In genomic region chr7:121697574-121697973, GRCm38 (mm10) we compare ENCODE assay signal across 27 mouse cellular contexts. TPM values are rescaled to one million over a fixed set of nuclear protein-coding genes. Genes with fewer than 3 reads are reported as not detected.
A peak's percentile ranks its signal among the peaks of the same experiment; 100 is the strongest.
DNase-seq lines count a peak whose midpoint lies in the region; ATAC-seq and TF ChIP-seq lines count a peak whose summit lies in the region.
"Had no signal": no experiment of that assay in that cellular context is flagged by ENCODE, and none has a peak within 500 bp of the region (broad histone marks: within the 10 kb centered on the region; RNA-seq: fewer than 3 reads in every experiment).

No protein-coding gene starts in this region.

- no peak overlapping the region for H3K4me2 ChIP-seq in kidney, embryonic 14.5 days (replicated peaks; ENCODE audit: low read depth, low read length)
- H3K4me2 ChIP-seq in lung, embryonic 14.5 days = no peak overlapping the region
- H3K4me2 ChIP-seq in embryonic facial prominence, embryonic 15.5 days (replicated peaks) = no peak overlapping the region
- H3K4me2 ChIP-seq: forebrain, embryonic 15.5 days; intestine, embryonic 15.5 days; liver, embryonic 13.5 days; midbrain, embryonic 12.5 days had no signal

- no peaks in the 10 kb centered on the region for H3K4me1 ChIP-seq in kidney, adult 2 months (ENCODE audit: control insufficient read depth, insufficient read depth, low read length)
- H3K4me1 ChIP-seq in kidney, embryonic 14.5 days (ENCODE audit: control insufficient read depth, insufficient read depth, low read length) = peaks cover 3% of the 10 kb centered on the region; the same call in 1 of the 2 replicates
- no peaks in the 10 kb centered on the region for H3K4me1 ChIP-seq in lung, embryonic 14.5 days (ENCODE audit: insufficient read depth)
- H3K4me1 ChIP-seq in embryonic facial prominence, embryonic 15.5 days = peaks cover 18% of the 10 kb centered on the region
- H3K4me1 ChIP-seq: intestine, embryonic 15.5 days had no signal

- no peak for TF ChIP-seq POLR2A in kidney, adult 2 months (IDR thresholded peaks at IDR 0.05; ENCODE audit: low read depth, low read length)

- H3K27me3 ChIP-seq in kidney, adult 2 months (replicated peaks; ENCODE audit: control insufficient read depth, insufficient read depth, low read length) = no peaks in the 10 kb centered on the region
- no peaks in the 10 kb centered on the region for H3K27me3 ChIP-seq in kidney, embryonic 14.5 days (ENCODE audit: control insufficient read depth, insufficient read depth, low read length)
- no peaks in the 10 kb centered on the region for H3K27me3 ChIP-seq in lung, embryonic 14.5 days (ENCODE audit: insufficient read depth, low read length)
- H3K27me3 ChIP-seq in embryonic facial prominence, embryonic 15.5 days = no peaks in the 10 kb centered on the region
- H3K27me3 ChIP-seq: forebrain, embryonic 15.5 days; intestine, embryonic 15.5 days; liver, embryonic 13.5 days; midbrain, embryonic 12.5 days; Patski had no signal

- H3K27ac ChIP-seq in kidney, adult 2 months (ENCODE audit: insufficient read depth, low read depth, low read length) = no peak overlapping the region
- H3K27ac ChIP-seq in kidney, embryonic 14.5 days (ENCODE audit: low read depth, low read length) = no peak overlapping the region
- H3K27ac ChIP-seq in lung, embryonic 14.5 days (ENCODE audit: low read depth) = no peak overlapping the region
- peak overlapping the region; percentile 58; the same call in 1 of the 2 replicates for H3K27ac ChIP-seq in embryonic facial prominence, embryonic 15.5 days (replicated peaks)
- H3K27ac ChIP-seq: forebrain, embryonic 15.5 days; hindbrain, embryonic 10.5 days; intestine, embryonic 15.5 days; liver, embryonic 13.5 days; midbrain, embryonic 12.5 days; stomach, postnatal 0 days had no signal

- H3K36me3 ChIP-seq in kidney, adult 2 months (ENCODE audit: control insufficient read depth, insufficient read depth, low read length) = no peaks in the 10 kb centered on the region
- no peaks in the 10 kb centered on the region for H3K36me3 ChIP-seq in kidney, embryonic 14.5 days (ENCODE audit: control insufficient read depth, insufficient read depth, low read length)
- no peaks in the 10 kb centered on the region for H3K36me3 ChIP-seq in lung, embryonic 14.5 days (ENCODE audit: insufficient read depth)
- H3K36me3 ChIP-seq in embryonic facial prominence, embryonic 15.5 days = no peaks in the 10 kb centered on the region
- H3K36me3 ChIP-seq: forebrain, embryonic 15.5 days; intestine, embryonic 15.5 days; liver, embryonic 13.5 days; midbrain, embryonic 12.5 days had no signal

- peak; percentile 8 for DNase-seq in embryo, embryonic 10.5 days (ENCODE audit: low spot score)
- no peak for DNase-seq in embryo, embryonic 11 days
- peak; percentile 40 for DNase-seq in kidney, adult 2 months
- DNase-seq in lung, embryonic 14.5 days = peak; percentile 15
- DNase-seq in lung, postnatal 36 days = no peak
- no peak for DNase-seq in frontal cortex, postnatal 10 days (ENCODE audit: low spot score in 2 of 2)
- DNase-seq: adrenal gland, postnatal 36 days; cerebellum, adult 11 months; cerebellum, postnatal 10 days; gastrocnemius, postnatal 25 days; heart, adult 18-20 months; kidney, postnatal 25 days; liver, embryonic 13.5 days; lung, adult 2 months; right cerebral cortex, postnatal 14 days; thymus, adult 2 months; thymus, postnatal 4 days had no signal

- H3K9ac ChIP-seq in kidney, embryonic 14.5 days (ENCODE audit: low read depth, low read length) = no peak overlapping the region
- no peak overlapping the region for H3K9ac ChIP-seq in lung, embryonic 14.5 days
- H3K9ac ChIP-seq in embryonic facial prominence, embryonic 15.5 days = no peak overlapping the region
- H3K9ac ChIP-seq: forebrain, embryonic 15.5 days; intestine, embryonic 15.5 days; liver, embryonic 13.5 days; midbrain, embryonic 12.5 days had no signal

- no peak overlapping the region for H3K4me3 ChIP-seq in kidney, adult 2 months (ENCODE audit: insufficient read depth, low read depth, low read length)
- H3K4me3 ChIP-seq in kidney, embryonic 14.5 days (ENCODE audit: low read length) = no peak overlapping the region
- no peak overlapping the region for H3K4me3 ChIP-seq in lung, embryonic 14.5 days (ENCODE audit: low read depth, low read length)
- no peak overlapping the region for H3K4me3 ChIP-seq in embryonic facial prominence, embryonic 15.5 days (replicated peaks)
- H3K4me3 ChIP-seq: forebrain, embryonic 15.5 days; hindbrain, embryonic 10.5 days; intestine, embryonic 15.5 days; liver, embryonic 13.5 days; midbrain, embryonic 12.5 days had no signal

- ATAC-seq in kidney, embryonic 14.5 days (ENCODE audit: low FRiP score, low TSS enrichment) = no peak
- ATAC-seq in lung, embryonic 14.5 days (ENCODE audit: insufficient read depth) = no peak
- no peak for ATAC-seq in embryonic facial prominence, embryonic 15.5 days (ENCODE audit: insufficient number of reproducible peaks, low FRiP score, low TSS enrichment, low read depth)
- ATAC-seq: CD4-positive, CD25-positive, alpha-beta regulatory T cell, adult 4 months; forebrain, embryonic 15.5 days; hindbrain, embryonic 16.5 days; intestine, embryonic 15.5 days; Patski had no signal

- no peak for TF ChIP-seq CTCF in kidney, adult 2 months (conservative IDR thresholded peaks at IDR 0.05; ENCODE audit: insufficient read depth, insufficient read length, low read depth, low read length)
- TF ChIP-seq CTCF in lung, embryonic 14.5 days (IDR thresholded peaks at IDR 0.05; ENCODE audit: low read depth) = no peak

- WGBS in kidney, adult 2 months = 59% methylated on average over 1 of the region's 1 CpGs
- WGBS in kidney, embryonic 14.5 days = 60% methylated on average over 1 of the region's 1 CpGs
- whole genome bisulfite sequencing in lung, embryonic 14.5 days = 45% methylated on average over 1 of the region's 1 CpGs
- 30% methylated on average over 1 of the region's 1 CpGs for WGBS in embryonic facial prominence, embryonic 15.5 days

- H3K9me3 ChIP-seq in kidney, embryonic 14.5 days (ENCODE audit: control insufficient read depth, low read length) = no peaks in the 10 kb centered on the region
- no peaks in the 10 kb centered on the region for H3K9me3 ChIP-seq in lung, embryonic 14.5 days (ENCODE audit: low read depth, low read length)
- H3K9me3 ChIP-seq in embryonic facial prominence, embryonic 15.5 days (replicated peaks) = no peaks in the 10 kb centered on the region
- H3K9me3 ChIP-seq: forebrain, embryonic 15.5 days; hindbrain, embryonic 10.5 days; intestine, embryonic 15.5 days; liver, embryonic 13.5 days; midbrain, embryonic 12.5 days had no signal

RNA-seq across cellular contexts. Expression of gene Usp31, which starts 9.5 kb away (rescaled TPM):
- 3.7 and 5.8 TPM in 2 replicates for polyA plus RNA-seq in kidney, adult 2 months (2012; rRNA removed)
- 2.2 and 3.7 TPM in 2 replicates for polyA plus RNA-seq in kidney, embryonic 14.5 days (2014; fragmentation: Nextera tagmentation; extraction: Ambion mirVana)
- 3.2 and 3.5 TPM in 2 replicates for polyA plus RNA-seq in lung, embryonic 14.5 days (2014; fragmentation: Nextera tagmentation; extraction: Ambion mirVana)
- polyA plus RNA-seq in embryonic facial prominence, embryonic 15.5 days (2015; fragmentation: Nextera tagmentation; extraction: Ambion mirVana) = 2.5 and 2.6 TPM in 2 replicates

RNA-seq across cellular contexts. Expression of gene Scnn1g, which starts 36.7 kb away (rescaled TPM):
- 34.8 and 35.1 TPM in 2 replicates for polyA plus RNA-seq in kidney, adult 2 months (2012; rRNA removed)
- 9.9 and 14.8 TPM in 2 replicates for polyA plus RNA-seq in kidney, embryonic 14.5 days (2014; fragmentation: Nextera tagmentation; extraction: Ambion mirVana)
- 6.4 and 9.9 TPM in 2 replicates for polyA plus RNA-seq in lung, embryonic 14.5 days (2014; fragmentation: Nextera tagmentation; extraction: Ambion mirVana)
- polyA plus RNA-seq in embryonic facial prominence, embryonic 15.5 days (2015; fragmentation: Nextera tagmentation; extraction: Ambion mirVana) = 2.0 TPM in 2 replicates
- polyA plus RNA-seq: CD4-positive, CD25-positive, alpha-beta regulatory T cell, adult 4 months; forebrain, embryonic 15.5 days; hindbrain, embryonic 16.5 days; liver, embryonic 13.5 days; midbrain, embryonic 12.5 days had no signal

Comparison
In these comparisons a context has a peak if more than half of its experiments do, and no peak if none do; other contexts are left out.
1. DNase-seq: peak in embryo, embryonic 10.5 days (single experiment), kidney, adult 2 months (single experiment) and lung, embryonic 14.5 days (single experiment); none in embryo, embryonic 11 days (single experiment), lung, postnatal 36 days (single experiment) and frontal cortex, postnatal 10 days (0 of 2).